Mouse (Mus musculus) central nervous system, embryonic 11.5 days (tissue): ENCODE results near the gene Gys2. TPM values are rescaled to one million over a fixed set of nuclear protein-coding genes. Genes with fewer than 3 reads are reported as not detected.

Source experiments
- polyA plus RNA-seq: library from polyadenylated mRNA; depleted of rRNA; stranded (reverse); fragments of >200 nt; gene quantifications from 2 replicates; pipeline ENCODE4 v1.2.3, GENCODE M21; 2012; rRNA removed

Gene Gys2
- 0.67 and 0.80 TPM in 2 replicates for polyA plus RNA-seq

DNA sequence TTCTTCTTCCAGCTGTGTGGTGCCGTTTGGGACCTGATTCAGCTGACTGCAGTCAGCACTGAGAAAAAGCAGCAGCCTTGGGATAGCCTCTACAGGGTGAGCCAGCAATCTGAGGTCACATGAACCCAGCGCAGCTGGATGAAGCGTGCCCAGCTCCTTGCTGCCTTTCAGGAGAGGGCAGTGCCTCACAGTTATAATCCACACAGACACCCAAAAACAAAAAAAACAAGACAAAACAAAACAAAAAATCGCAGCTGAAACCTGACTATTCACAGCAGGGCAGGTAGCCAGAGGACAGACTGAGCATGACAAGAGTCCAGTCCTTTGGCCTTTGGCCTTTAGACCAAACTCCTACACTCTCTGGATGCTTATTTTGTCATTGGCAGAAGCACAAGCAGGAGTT, at the start of gene Gys2:
Gene Gys2 (minus strand): TSS at position 309 of the 403 bp plus-strand sequence.

DNA sequence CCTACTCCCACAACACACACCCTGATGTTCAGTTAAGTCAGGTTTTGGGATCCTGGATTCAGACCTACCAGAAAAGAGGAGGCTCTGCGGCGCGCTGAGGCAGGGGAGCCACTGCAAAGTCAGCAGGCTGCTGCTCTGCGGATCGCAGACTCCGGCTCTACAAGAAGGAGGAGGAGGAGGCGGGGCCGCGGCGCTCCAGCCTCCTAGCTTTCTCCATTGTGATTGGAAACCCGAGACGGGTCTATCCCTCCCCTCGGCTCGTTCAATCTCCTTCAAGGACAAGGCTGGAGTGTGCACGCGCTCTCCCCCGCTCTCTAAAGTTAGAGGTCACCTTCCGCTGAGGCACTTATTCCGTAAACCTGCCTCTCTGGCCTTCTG, 34.9 kb upstream of the Gys2 start, which contains the start of gene Ldhb:
Gene Ldhb (minus strand): TSS at position 173 of the 378 bp plus-strand sequence.

DNA sequence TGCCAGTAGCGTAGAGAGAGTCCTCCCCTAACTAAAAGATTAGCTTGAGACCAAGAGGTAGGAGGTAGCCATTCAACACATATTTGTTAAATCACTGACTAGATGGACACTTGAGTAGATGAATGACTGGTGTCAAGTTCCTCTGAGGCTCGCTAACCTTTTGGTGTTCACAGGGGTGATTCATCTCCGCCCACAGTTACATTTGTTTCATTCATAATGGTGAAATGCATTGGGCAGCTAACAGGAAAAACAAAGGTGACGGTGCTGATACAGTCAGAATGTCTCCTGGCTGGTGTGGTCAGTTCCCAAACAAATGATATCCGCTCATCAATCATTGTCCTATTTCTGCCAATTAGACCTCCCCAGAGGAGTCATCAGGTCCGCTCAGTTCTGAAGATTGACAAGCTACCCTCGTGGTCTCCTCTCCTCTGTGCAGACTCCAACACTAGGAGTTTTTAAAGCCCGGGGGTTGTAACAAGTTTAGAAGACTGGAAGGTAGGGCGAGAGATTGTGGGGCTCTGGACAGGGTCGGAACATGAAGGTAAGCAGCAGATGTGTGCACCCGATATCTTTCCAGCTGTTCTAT, 59.9 kb downstream of the Gys2 start, which contains the start of gene Spx:
Gene Spx (plus strand): TSS at position 536 of the 586 bp plus-strand sequence.

DNA sequence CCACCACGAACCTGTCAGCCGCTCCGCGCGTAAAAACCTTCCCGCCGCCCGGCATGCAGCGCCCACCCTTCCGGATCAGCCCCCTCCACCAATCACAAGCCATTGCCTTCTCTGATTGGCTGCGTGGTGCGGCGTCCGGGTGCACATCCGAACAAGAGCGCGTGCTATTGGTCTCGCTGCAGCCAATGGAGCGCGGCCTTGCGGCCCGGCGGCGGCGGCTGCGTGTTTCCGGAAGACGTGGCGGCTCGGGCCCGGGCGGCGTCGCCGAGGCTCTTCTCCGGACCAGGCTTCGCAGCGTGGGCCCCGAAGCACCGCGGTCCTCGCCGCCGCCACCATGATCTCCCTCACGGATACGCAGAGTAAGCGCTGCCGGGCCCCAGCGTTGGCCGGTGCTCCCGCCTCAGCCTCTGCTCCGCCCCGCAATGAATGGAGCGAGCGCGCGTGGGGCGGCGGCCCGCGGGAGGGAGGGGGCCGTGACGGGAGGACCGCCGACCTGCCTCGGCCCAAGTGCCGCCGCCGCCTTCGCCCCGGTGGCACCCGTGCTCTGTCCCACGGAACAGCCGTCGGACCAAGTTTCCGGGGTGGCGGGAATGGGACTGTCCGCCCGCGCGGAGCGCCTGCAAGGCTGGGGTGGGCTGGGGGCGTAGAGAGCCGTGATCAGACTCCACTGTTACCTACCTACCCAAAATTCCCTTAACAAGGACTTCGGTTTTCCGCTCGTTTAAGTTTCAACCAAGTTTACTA, 85.7 kb downstream of the Gys2 start, which contains the start of the genes Recql and Golt1b:
Gene Recql (minus strand): TSS at position 77 of the 744 bp plus-strand sequence.
Gene Golt1b (plus strand): TSS at position 211 of the 744 bp plus-strand sequence.

Other genes with a start within 250 kb of the Gys2 start
- 0.71 and 0.78 TPM in 2 replicates for gene Iapp, start 174.7 kb downstream of the Gys2 start, polyA plus RNA-seq
- 0.23 and 0.32 TPM in 2 replicates for gene Slco1a5, start 150.1 kb downstream of the Gys2 start, polyA plus RNA-seq
- 15.1 and 15.2 TPM in 2 replicates for gene Pyroxd1, start 127.5 kb downstream of the Gys2 start, polyA plus RNA-seq
- gene Recql, start 86.0 kb downstream of the Gys2 start, polyA plus RNA-seq = 26.2 and 28.8 TPM in 2 replicates
- 22.6 and 35.1 TPM in 2 replicates for gene Golt1b, start 85.9 kb downstream of the Gys2 start, polyA plus RNA-seq
- gene Spx, start 59.7 kb downstream of the Gys2 start, polyA plus RNA-seq = 6.1 and 8.9 TPM in 2 replicates
- gene Ldhb, start 34.8 kb upstream of the Gys2 start, polyA plus RNA-seq = 368 and 395 TPM in 2 replicates
- 4.1 and 4.5 TPM in 2 replicates for gene Kcnj8, start 98.5 kb upstream of the Gys2 start, polyA plus RNA-seq
- gene Abcc9, start 229.2 kb upstream of the Gys2 start, polyA plus RNA-seq = 2.4 and 3.4 TPM in 2 replicates